Mouse (Mus musculus): ENCODE results near the gene Garnl3. TPM values are rescaled to one million over a fixed set of nuclear protein-coding genes. Genes with fewer than 3 reads are reported as not detected.
A peak's percentile ranks its signal among the peaks of the same experiment; 100 is the strongest.

Garnl3 gene
- polyA plus RNA-seq, 1 experiment: 1.1 TPM

DNA sequence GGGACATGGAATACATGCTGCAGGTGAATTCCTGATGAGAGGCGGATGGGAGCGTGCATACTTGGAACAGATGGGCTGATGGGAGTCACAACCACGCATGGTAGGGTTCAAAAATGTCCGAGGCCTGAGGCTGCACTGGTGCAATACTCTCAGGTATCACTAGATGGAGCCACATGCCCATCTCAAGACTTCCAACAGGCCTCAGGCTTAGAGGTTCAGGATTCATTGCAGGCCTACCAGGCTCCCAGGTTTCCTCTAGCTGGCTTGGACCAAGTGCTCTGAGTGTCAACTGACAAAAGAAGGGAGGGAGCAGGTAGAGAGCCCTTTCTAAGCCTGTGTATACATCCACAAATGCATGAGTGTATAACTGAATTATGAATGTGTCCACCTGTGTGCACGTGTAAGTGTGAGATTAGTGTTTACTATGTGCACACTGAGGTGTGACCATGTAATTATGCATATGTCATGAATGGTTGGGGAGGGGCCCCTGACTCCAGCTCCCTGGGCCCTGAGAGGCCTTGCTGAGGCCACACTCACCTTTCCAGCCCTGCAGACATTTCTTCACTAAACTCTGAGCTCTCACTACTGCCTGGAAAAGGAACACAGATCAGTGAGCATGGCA lies 23.4 kb upstream of the Garnl3 start:
- peak; percentile 98 for TF ChIP-seq CTCF (conservative IDR thresholded peaks at IDR 0.05; ENCODE audit: insufficient read depth, insufficient read length, low read depth, low read length)
- no peak for TF ChIP-seq POLR2A (IDR thresholded peaks at IDR 0.05; ENCODE audit: low read depth, low read length)

GRCm38 (mm10) chr2:33146994-33147393 lies 15.5 kb upstream of the Garnl3 start:
- no peaks in the 10 kb centered on the region for H3K4me1 ChIP-seq (ENCODE audit: control insufficient read depth, insufficient read depth, low read length)
- TF ChIP-seq POLR2A (IDR thresholded peaks at IDR 0.05; ENCODE audit: low read depth, low read length) (no peak), CTCF (conservative IDR thresholded peaks at IDR 0.05; ENCODE audit: insufficient read depth, insufficient read length, low read depth, low read length) (no peak)
- WGBS: 84% methylated on average over 4 of the region's 4 CpGs
- H3K36me3 ChIP-seq (ENCODE audit: control insufficient read depth, insufficient read depth, low read length): no peaks in the 10 kb centered on the region
- no peak for DNase-seq
- H3K27me3 ChIP-seq (replicated peaks; ENCODE audit: control insufficient read depth, insufficient read depth, low read length): no peaks in the 10 kb centered on the region
- H3K4me3 ChIP-seq (ENCODE audit: insufficient read depth, low read depth, low read length): no peak overlapping the region
- no peak overlapping the region for H3K27ac ChIP-seq (ENCODE audit: insufficient read depth, low read depth, low read length)

More for the DNA sequence above, 23.4 kb upstream of the Garnl3 start:
- Histone ChIP-seq H3K4me1 (ENCODE audit: control insufficient read depth, insufficient read depth, low read length) (peaks cover 4% of the 10 kb centered on the region; the same call in 1 of the 2 replicates), H3K27ac (ENCODE audit: insufficient read depth, low read depth, low read length) (no peak overlapping the region), H3K36me3 (ENCODE audit: control insufficient read depth, insufficient read depth, low read length) (no peaks in the 10 kb centered on the region), H3K27me3 (replicated peaks; ENCODE audit: control insufficient read depth, insufficient read depth, low read length) (no peaks in the 10 kb centered on the region), H3K4me3 (ENCODE audit: insufficient read depth, low read depth, low read length) (no peak overlapping the region)
- DNase-seq: peak; percentile 85
- 17% methylated on average over 5 of the region's 5 CpGs for WGBS

DNA sequence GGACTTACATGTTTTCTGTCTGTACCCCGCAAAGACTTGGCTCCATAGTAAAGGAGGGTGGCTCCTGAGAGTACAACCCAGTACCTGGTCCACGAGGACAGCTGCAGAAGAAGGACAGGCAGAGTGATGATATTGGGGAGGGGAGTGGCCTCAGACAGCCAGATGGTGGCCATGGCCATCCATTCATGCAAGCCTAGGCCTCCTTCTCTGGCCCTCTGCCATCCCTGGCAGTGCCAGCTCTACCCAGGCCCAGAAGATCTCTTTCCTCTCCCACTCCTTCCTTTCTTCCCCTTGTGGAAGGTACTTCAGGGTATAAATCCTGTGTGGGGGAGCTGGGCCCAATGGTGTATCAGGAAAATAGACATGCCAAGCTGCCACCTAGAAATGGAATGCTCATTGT lies 11.8 kb upstream of the Garnl3 start:
- TF ChIP-seq POLR2A (IDR thresholded peaks at IDR 0.05; ENCODE audit: low read depth, low read length) (no peak), CTCF (conservative IDR thresholded peaks at IDR 0.05; ENCODE audit: insufficient read depth, insufficient read length, low read depth, low read length) (no peak)
- DNase-seq: no peak
- WGBS: 91% methylated on average over 2 of the region's 2 CpGs
- H3K36me3 ChIP-seq (ENCODE audit: control insufficient read depth, insufficient read depth, low read length): no peaks in the 10 kb centered on the region
- no peak overlapping the region for H3K27ac ChIP-seq (ENCODE audit: insufficient read depth, low read depth, low read length)
- H3K27me3 ChIP-seq (replicated peaks; ENCODE audit: control insufficient read depth, insufficient read depth, low read length): no peaks in the 10 kb centered on the region
- no peak overlapping the region for H3K4me3 ChIP-seq (ENCODE audit: insufficient read depth, low read depth, low read length)
- H3K4me1 ChIP-seq (ENCODE audit: control insufficient read depth, insufficient read depth, low read length): no peaks in the 10 kb centered on the region

GRCm38 (mm10) chr2:33138491-33138890 lies 7.0 kb upstream of the Garnl3 start:
- no peaks in the 10 kb centered on the region for H3K27me3 ChIP-seq (replicated peaks; ENCODE audit: control insufficient read depth, insufficient read depth, low read length)
- DNase-seq: no peak
- H3K36me3 ChIP-seq (ENCODE audit: control insufficient read depth, insufficient read depth, low read length): no peaks in the 10 kb centered on the region
- WGBS: 88% methylated on average over 2 of the region's 2 CpGs
- H3K4me1 ChIP-seq (ENCODE audit: control insufficient read depth, insufficient read depth, low read length): no peaks in the 10 kb centered on the region
- no peak overlapping the region for H3K27ac ChIP-seq (ENCODE audit: insufficient read depth, low read depth, low read length)
- no peak overlapping the region for H3K4me3 ChIP-seq (ENCODE audit: insufficient read depth, low read depth, low read length)
- TF ChIP-seq POLR2A (IDR thresholded peaks at IDR 0.05; ENCODE audit: low read depth, low read length): no peak
- no peak for TF ChIP-seq CTCF (conservative IDR thresholded peaks at IDR 0.05; ENCODE audit: insufficient read depth, insufficient read length, low read depth, low read length)

DNA sequence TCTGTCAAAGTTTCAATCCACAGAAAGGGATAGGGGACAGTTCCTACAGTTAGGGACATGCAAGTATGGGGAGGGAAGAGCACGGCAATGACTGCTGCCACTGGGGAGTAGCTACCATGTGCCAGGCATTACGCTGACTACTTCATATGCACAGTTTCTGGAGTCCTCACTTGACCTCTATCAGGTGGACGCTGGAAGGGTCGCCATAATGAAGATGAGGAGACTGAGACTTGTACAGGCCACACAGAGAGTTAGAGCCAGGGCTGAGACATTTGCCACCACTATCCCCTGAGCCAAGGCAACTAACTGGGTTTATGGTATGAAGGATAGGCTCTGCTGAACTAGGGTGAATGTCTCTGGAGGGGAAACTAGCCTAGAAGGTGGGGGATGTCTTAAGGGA lies 6.3 kb upstream of the Garnl3 start:
- WGBS: 90% methylated on average over 4 of the region's 4 CpGs
- Histone ChIP-seq H3K27ac (ENCODE audit: insufficient read depth, low read depth, low read length) (no peak overlapping the region), H3K27me3 (replicated peaks; ENCODE audit: control insufficient read depth, insufficient read depth, low read length) (no peaks in the 10 kb centered on the region), H3K36me3 (ENCODE audit: control insufficient read depth, insufficient read depth, low read length) (no peaks in the 10 kb centered on the region), H3K4me3 (ENCODE audit: insufficient read depth, low read depth, low read length) (no peak overlapping the region), H3K4me1 (ENCODE audit: control insufficient read depth, insufficient read depth, low read length) (no peaks in the 10 kb centered on the region)
- TF ChIP-seq CTCF (conservative IDR thresholded peaks at IDR 0.05; ENCODE audit: insufficient read depth, insufficient read length, low read depth, low read length) (no peak), POLR2A (IDR thresholded peaks at IDR 0.05; ENCODE audit: low read depth, low read length) (no peak)
- no peak for DNase-seq

- DNase-seq: no peak
- no peaks in the 10 kb centered on the region for H3K36me3 ChIP-seq (ENCODE audit: control insufficient read depth, insufficient read depth, low read length)
- whole genome bisulfite sequencing: 91% methylated on average over 9 of the region's 9 CpGs
- H3K27ac ChIP-seq (ENCODE audit: insufficient read depth, low read depth, low read length): no peak overlapping the region
- no peak overlapping the region for H3K4me3 ChIP-seq (ENCODE audit: insufficient read depth, low read depth, low read length)
- TF ChIP-seq CTCF (conservative IDR thresholded peaks at IDR 0.05; ENCODE audit: insufficient read depth, insufficient read length, low read depth, low read length): no peak
- TF ChIP-seq POLR2A (IDR thresholded peaks at IDR 0.05; ENCODE audit: low read depth, low read length): no peak
- H3K27me3 ChIP-seq (replicated peaks; ENCODE audit: control insufficient read depth, insufficient read depth, low read length): no peaks in the 10 kb centered on the region
- no peaks in the 10 kb centered on the region for H3K4me1 ChIP-seq (ENCODE audit: control insufficient read depth, insufficient read depth, low read length)
These were observed 5.8 kb upstream of the Garnl3 start for GRCm38 (mm10) chr2:33137244-33137643.

DNA sequence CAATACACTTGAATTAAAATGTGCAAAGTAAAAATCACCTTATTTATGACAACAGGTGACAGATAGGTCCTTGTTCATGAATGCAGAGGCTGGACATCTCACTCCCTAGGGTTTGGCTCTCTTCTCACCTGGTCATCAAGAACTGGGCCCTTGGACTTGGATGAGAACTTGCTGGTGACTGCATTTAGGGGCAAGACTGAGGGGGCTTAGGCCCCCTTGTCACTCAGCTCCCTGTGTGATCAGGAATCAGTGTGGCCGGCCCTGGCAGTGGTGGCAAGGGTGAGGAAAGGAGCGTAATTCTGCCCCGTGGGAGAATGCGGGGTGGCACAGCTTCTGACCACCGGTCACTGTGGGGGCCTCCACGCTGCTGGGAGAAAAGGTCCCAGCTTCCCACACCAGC lies 4.9 kb upstream of the Garnl3 start:
- Histone ChIP-seq H3K27me3 (replicated peaks; ENCODE audit: control insufficient read depth, insufficient read depth, low read length) (no peaks in the 10 kb centered on the region), H3K36me3 (ENCODE audit: control insufficient read depth, insufficient read depth, low read length) (no peaks in the 10 kb centered on the region), H3K27ac (ENCODE audit: insufficient read depth, low read depth, low read length) (no peak overlapping the region), H3K4me3 (ENCODE audit: insufficient read depth, low read depth, low read length) (no peak overlapping the region), H3K4me1 (ENCODE audit: control insufficient read depth, insufficient read depth, low read length) (no peaks in the 10 kb centered on the region)
- TF ChIP-seq CTCF (conservative IDR thresholded peaks at IDR 0.05; ENCODE audit: insufficient read depth, insufficient read length, low read depth, low read length): no peak
- no peak for TF ChIP-seq POLR2A (IDR thresholded peaks at IDR 0.05; ENCODE audit: low read depth, low read length)
- no peak for DNase-seq
- 90% methylated on average over 6 of the region's 6 CpGs for WGBS
